Mouse (Mus musculus) ES-E14 (cell line): Measurements from ENCODE around the gene Tmpo. TPM values are rescaled to one million over a fixed set of nuclear protein-coding genes. Genes with fewer than 3 reads are reported as not detected.
A peak's percentile ranks its signal among the peaks of the same experiment; 100 is the strongest.

Experiments used
- DNase-seq: peaks from one replicate; pipeline ENCODE4 v3.0.0-alpha.2; 2013; ENCODE audit warnings: low read depth, low spot score
- H3K27ac ChIP-seq: 2 replicates; pipeline ENCODE4 v1.5.1; 2012; ENCODE audit warnings: low read depth, mild to moderate bottlenecking, low read length, moderate library complexity, mixed read lengths; ENCODE audit not compliant: poor library complexity, insufficient read depth, severe bottlenecking
- H3K36me3 ChIP-seq: 2 replicates; pipeline ENCODE4 v1.6.1; 2012; ENCODE audit warnings: mild to moderate bottlenecking, low read length, moderate library complexity, mixed read lengths; ENCODE audit not compliant: control insufficient read depth, poor library complexity, insufficient read depth, severe bottlenecking
- H3K4me1 ChIP-seq, 2 experiments: fragments of 150-350 bp in 1 of 2; sonication (generic) in 1 of 2; 2 replicates each; pipeline ENCODE4 v1.6.1; 2012; ENCODE audit warnings: low read length in 2 of 2, mild to moderate bottlenecking in 1 of 2, mixed read lengths in 1 of 2; ENCODE audit not compliant: control insufficient read depth in 2 of 2, insufficient read depth in 2 of 2, poor library complexity in 1 of 2
- H3K4me3 ChIP-seq, 2 experiments: fragments of 150-350 bp in 1 of 2; sonication (generic) in 1 of 2; 2 replicates each; pipeline ENCODE4 v1.5.1; 2012; ENCODE audit warnings: low read length in 2 of 2, low read depth in 1 of 2, mild to moderate bottlenecking in 1 of 2, mixed read lengths in 1 of 2; ENCODE audit not compliant: insufficient read depth in 1 of 2, poor library complexity in 1 of 2, severe bottlenecking in 1 of 2
- H3K9ac ChIP-seq: 2 replicates; pipeline ENCODE4 v1.6.1; 2012; ENCODE audit warnings: low read depth, mild to moderate bottlenecking, low read length, mixed read lengths; ENCODE audit not compliant: poor library complexity, insufficient read depth, severe bottlenecking
- H3K9me3 ChIP-seq: fragments of 150-350 bp; sonication (generic); 2 replicates; pipeline ENCODE4 v1.6.1; 2012; ENCODE audit warnings: low read depth, mild to moderate bottlenecking, low read length; ENCODE audit not compliant: control insufficient read depth, insufficient read depth
- CHD2 ChIP-seq: IDR thresholded peaks from 2 replicates; pipeline ENCODE4 v1.6.1; 2014; ENCODE audit warnings: mild to moderate bottlenecking, low read depth, low read length, inconsistent platforms
- HCFC1 ChIP-seq: IDR thresholded peaks from 2 replicates; pipeline ENCODE4 v1.6.1; 2012; ENCODE audit warnings: low read length, inconsistent platforms, borderline replicate concordance; ENCODE audit not compliant: insufficient read depth
- MAFK ChIP-seq: IDR thresholded peaks from 2 replicates; pipeline ENCODE4 v1.6.1; 2014; ENCODE audit warnings: mild to moderate bottlenecking, low read depth, low read length, inconsistent platforms; ENCODE audit not compliant: insufficient read depth
- ZC3H11A ChIP-seq: IDR thresholded peaks from 2 replicates; pipeline ENCODE4 v1.6.1; 2012; ENCODE audit warnings: low read depth, mild to moderate bottlenecking, inconsistent platforms, low read length, borderline replicate concordance
- ZNF384 ChIP-seq: IDR thresholded peaks from 2 replicates; pipeline ENCODE4 v1.6.1; 2012; ENCODE audit warnings: low read depth, low read length, inconsistent platforms
- in situ Hi-C, 2 experiments: fragments of 600-800 bp; cut with MboI; formaldehyde crosslinking; loops; one replicate each; pipeline ENCODE4 v1.15.1; 2025; ENCODE audit warnings: low sequenced_read_pairs in 2 of 2, inconsistent platforms in 1 of 2; ENCODE audit not compliant: unreplicated experiment in 2 of 2
- total RNA-seq: library from RNA; depleted of rRNA; stranded (reverse); fragments of 300-350 nt; gene quantifications from 2 replicates; pipeline ENCODE4 v1.2.3, GENCODE M21; 2012

The Tmpo gene
- total RNA-seq, 1 experiment, result 189 TPM

DNA sequence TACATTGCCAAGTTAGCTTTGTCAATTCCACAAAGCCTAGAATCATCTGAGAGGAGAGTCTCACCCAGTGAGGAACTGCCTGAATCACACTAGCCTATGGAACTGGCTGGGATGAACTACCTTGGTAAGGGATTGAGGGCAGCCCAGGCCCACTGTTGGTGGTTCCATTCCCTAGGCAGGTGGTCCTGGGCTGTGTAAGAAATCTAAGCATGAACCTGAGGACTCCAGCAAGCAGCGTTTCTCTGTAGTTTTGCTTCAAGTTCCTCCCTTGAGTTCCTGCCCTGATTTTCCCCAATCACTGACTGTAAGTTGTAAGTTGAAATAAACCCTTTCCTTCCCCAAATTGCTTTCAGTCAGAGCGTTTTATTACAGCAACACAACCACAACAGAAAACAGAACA lies 1.3 kb downstream of the Tmpo start:
- in situ Hi-C loops, result no loop called here
- Histone ChIP-seq H3K27ac (no peak overlapping the region; the same call in 1 of the 2 replicates), H3K9ac (no peak overlapping the region), H3K9me3 (no peaks in the 10 kb centered on the region), H3K36me3 (no peaks in the 10 kb centered on the region), H3K4me1 (peaks cover 0 to 13% of the 10 kb centered on the region in 2 experiments; a peak in 2 of 4 replicates), H3K4me3 (peak overlapping the region; percentile 63 to 91; a peak in 1 of 4 replicates)
- DNase-seq, result no peak
- TF ChIP-seq HCFC1 (no peak), CHD2 (no peak), ZNF384 (no peak), MAFK (no peak), ZC3H11A (no peak)

DNA sequence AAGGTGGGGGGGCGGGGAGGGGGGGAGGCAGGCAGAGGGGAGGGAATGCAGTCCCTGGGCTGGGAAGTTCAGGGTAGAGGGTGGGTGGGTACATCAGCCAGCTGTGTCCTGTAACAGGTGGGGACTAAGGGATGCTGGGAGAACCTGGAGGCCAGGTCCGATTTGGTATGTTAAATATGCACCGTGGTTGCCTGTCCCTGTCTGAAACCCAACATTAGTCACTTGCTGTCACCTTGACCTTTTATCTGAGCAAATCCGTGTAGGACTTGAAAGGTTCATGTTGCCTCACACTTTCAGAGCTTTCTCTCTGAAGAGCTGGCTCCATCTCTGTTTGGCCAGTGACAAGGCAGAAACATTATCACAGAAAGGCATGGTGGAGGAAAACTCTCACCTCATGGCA lies 3.9 kb downstream of the Tmpo start:
- no peak for DNase-seq
- Histone ChIP-seq H3K9me3 (no peaks in the 10 kb centered on the region), H3K4me3 (peak overlapping the region in 1 of 2 experiments; percentile 42; a peak in 1 of 4 replicates), H3K27ac (no peak overlapping the region), H3K4me1 (peaks cover 0 to 9% of the 10 kb centered on the region in 2 experiments; a peak in 2 of 4 replicates), H3K36me3 (no peaks in the 10 kb centered on the region), H3K9ac (no peak overlapping the region)
- in situ Hi-C loops, result no loop called here
- TF ChIP-seq ZNF384, result no peak
- no peak for TF ChIP-seq ZC3H11A
- no peak for TF ChIP-seq HCFC1
- no peak for TF ChIP-seq CHD2
- no peak for TF ChIP-seq MAFK

DNA sequence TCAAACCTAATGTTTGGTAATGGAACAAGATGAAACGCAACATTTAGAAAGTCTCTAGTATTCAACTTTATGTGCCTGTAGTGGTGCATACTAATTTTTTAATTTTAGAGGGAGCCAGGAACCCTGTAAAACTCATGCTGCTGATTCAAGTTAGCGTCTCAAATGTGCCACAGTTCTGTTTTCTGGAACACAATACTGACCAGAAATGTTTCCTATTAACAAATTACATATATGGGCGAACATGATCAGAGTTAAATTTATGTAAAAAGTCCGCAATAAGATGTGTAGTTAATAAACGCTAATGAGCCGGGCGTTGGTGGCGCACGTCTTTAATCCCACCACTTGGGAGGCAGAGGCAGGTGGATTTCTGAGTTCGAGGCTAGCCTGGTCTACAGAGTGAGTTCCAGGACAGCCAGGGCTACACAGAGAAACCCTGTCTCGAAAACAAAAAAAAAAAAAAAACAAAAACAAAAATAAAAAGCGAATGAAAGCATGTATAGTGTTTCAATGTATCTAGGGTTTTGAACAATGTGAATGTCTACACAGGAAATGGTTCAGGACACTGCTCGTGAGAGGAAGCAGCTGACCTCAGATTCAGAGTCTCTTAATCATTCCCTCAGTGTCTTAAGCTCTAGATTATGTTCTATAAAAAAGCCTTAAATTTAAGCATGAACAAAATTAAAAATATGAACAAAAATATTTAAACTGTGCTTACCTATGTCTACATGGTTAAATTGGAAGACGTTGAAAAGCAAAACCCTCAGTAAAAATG lies 8.6 kb downstream of the Tmpo start:
- H3K4me1 ChIP-seq, result peaks cover 6 to 8% of the 10 kb centered on the region in 2 experiments; a peak in 2 of 4 replicates
- in situ Hi-C loops, result no loop called here
- peaks cover 1% of the 10 kb centered on the region; the same call in 1 of the 2 replicates for H3K36me3 ChIP-seq
- H3K9me3 ChIP-seq, result no peaks in the 10 kb centered on the region
- DNase-seq, result no peak
- no peak overlapping the region; the same call in 1 of the 2 replicates for H3K9ac ChIP-seq
- TF ChIP-seq MAFK (no peak), HCFC1 (no peak), ZNF384 (no peak), ZC3H11A (no peak), CHD2 (no peak)
- no peak overlapping the region; the same call in 1 of the 2 replicates for H3K27ac ChIP-seq
- H3K4me3 ChIP-seq, result peak overlapping the region; percentile 72 to 94

DNA sequence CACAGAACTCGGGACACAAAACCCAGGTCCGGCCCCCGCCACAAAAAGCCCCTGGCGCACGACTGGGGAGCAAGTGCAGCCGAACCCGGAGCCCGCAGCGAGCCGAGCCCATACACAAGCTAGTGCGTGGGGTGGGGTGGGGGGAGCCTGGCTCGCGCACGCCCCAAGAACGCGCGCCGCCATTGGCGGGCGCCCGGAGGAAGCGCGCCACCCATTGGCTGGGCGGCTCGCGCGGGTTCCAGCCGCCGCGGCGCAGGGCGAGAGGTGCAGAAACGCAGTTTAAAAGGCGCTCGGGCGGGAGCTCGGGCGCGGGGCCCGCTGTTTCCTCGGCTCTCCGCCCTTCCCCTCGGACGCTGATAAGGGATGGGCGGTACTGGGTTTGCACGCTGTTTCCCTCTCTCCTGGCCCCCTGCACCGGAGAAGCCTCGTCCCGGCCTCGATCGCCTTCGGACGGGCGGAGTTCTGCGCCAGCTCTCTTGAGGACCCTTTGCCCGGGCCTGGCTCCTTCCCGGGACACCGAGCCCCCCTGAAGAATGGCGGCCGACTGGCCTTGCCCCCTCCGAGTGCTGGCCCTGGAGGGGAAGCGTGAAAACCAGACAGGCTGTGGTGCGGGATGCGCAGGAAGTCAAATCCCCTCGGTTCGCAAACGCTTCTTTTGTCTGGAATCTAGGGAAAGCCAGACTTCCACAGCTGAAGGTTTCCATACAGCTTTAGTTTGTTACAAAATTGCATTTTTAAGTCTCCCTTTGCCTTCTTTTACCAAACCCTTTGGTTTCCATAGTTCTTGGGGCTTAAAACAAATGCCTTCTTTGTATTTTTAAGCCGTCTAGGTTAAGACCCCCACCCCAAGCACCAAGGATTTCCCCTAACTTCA lies 9.4 kb downstream of the Tmpo start:
- Histone ChIP-seq H3K36me3 (peaks cover 1% of the 10 kb centered on the region; the same call in 1 of the 2 replicates), H3K27ac (peak overlapping the region; percentile 86), H3K4me1 (peaks cover 6 to 7% of the 10 kb centered on the region in 2 experiments; a peak in 2 of 4 replicates), H3K9ac (peak overlapping the region; percentile 99), H3K9me3 (no peaks in the 10 kb centered on the region), H3K4me3 (peak overlapping the region; percentile 85 to 94)
- DNase-seq, result peak; percentile 80
- TF ChIP-seq MAFK (no peak), HCFC1 (peak; percentile 59; the same call in 1 of the 2 replicates), CHD2 (peak; percentile 91)
- in situ Hi-C loops, result no loop called here
